Mouse (Mus musculus) ES-E14 (cell line): Measurements from ENCODE around the gene Gbp4.
"Not testable (repeated sequence)": the region's sequence is repeated elsewhere in the genome, so short reads cannot be mapped to it uniquely, and the experiment has no call there.

Experiments
- HCFC1 ChIP-seq: IDR thresholded peaks from 2 replicates; pipeline ENCODE4 v1.6.1; 2012; ENCODE audit warnings: low read length, inconsistent platforms, borderline replicate concordance; ENCODE audit not compliant: insufficient read depth
- MAFK ChIP-seq: IDR thresholded peaks from 2 replicates; pipeline ENCODE4 v1.6.1; 2014; ENCODE audit warnings: mild to moderate bottlenecking, low read depth, low read length, inconsistent platforms; ENCODE audit not compliant: insufficient read depth
- ZC3H11A ChIP-seq: IDR thresholded peaks from 2 replicates; pipeline ENCODE4 v1.6.1; 2012; ENCODE audit warnings: low read depth, mild to moderate bottlenecking, inconsistent platforms, low read length, borderline replicate concordance

- not testable (repeated sequence) for TF ChIP-seq MAFK, HCFC1, ZC3H11A
Measured at GRCm38 (mm10) chr5:105121731-105122130, 17.7 kb downstream of the Gbp4 start.
